Mouse (Mus musculus): ENCODE data around the gene Hook1.
"Not testable (repeated sequence)": the region's sequence is repeated elsewhere in the genome, so short reads cannot be mapped to it uniquely, and the experiment has no call there.

Gene Hook1

DNA sequence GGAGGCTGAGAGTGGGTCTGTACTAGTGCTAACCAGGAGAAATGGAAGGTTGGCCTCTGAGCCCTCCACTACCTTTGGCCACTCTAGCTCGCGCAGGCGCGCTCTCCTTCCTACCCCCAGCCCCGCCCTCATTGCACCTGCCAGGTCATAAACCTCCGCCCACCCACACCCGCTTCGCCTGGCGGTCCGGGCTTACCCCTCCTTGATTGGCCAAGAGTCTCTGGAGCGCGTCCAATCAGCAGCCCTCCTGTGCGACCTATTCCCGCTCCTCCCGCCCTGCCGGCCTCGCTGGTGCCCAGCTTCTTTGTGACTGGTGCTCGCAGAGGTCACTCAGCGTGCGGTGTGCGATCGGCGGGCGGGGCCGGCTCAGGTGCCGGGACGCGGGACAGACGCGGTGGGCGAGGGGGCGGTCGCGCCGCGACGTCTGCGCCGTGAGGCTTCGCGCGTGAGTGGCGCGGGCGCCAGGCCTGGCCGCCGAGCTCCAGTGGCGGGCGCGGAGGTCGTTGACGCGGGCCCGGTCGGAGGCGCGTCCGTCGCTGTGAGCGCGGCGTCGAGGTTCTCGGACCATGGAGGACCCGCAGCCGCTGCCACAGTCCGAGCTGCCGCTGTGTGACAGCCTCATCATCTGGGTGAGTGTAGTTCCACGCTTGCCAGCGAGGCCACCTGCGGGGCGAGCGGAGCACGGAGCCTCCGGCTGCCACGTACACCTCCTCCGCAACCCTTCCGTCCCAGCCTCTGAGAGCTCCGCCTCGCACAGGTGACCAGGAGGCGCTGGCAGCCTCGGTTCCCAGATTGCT lies at the start of gene Hook1:
TSS of gene Hook1 (plus strand) at position 313 of the 797 bp plus-strand sequence.
- DNase-seq (ENCODE audit: low spot score) = peak; percentile 96

- no peak for DNase-seq (ENCODE audit: low spot score)
Measured at GRCm38 (mm10) chr4:95917703-95918102, 49.3 kb upstream of the Hook1 start.

DNA sequence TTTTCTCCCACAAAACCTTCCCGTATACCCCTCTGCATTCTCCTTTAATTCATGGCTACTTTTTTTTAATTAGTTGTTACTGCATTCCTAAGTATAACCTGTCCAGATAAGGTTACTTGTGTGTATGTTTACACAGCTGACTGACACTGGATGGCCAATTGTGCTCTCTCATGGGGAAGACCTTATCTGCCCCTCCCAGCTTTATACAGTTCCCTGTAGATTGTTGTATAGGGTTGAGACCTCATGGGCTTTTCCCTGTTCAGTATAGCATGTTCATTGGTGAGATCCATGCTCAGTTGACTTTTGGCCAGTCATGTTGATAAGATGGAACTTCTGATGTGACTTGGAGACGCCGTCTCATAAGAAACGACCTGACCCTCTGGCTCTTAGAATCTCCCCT lies 46.6 kb upstream of the Hook1 start:
- no peak for DNase-seq (ENCODE audit: low spot score)

DNA sequence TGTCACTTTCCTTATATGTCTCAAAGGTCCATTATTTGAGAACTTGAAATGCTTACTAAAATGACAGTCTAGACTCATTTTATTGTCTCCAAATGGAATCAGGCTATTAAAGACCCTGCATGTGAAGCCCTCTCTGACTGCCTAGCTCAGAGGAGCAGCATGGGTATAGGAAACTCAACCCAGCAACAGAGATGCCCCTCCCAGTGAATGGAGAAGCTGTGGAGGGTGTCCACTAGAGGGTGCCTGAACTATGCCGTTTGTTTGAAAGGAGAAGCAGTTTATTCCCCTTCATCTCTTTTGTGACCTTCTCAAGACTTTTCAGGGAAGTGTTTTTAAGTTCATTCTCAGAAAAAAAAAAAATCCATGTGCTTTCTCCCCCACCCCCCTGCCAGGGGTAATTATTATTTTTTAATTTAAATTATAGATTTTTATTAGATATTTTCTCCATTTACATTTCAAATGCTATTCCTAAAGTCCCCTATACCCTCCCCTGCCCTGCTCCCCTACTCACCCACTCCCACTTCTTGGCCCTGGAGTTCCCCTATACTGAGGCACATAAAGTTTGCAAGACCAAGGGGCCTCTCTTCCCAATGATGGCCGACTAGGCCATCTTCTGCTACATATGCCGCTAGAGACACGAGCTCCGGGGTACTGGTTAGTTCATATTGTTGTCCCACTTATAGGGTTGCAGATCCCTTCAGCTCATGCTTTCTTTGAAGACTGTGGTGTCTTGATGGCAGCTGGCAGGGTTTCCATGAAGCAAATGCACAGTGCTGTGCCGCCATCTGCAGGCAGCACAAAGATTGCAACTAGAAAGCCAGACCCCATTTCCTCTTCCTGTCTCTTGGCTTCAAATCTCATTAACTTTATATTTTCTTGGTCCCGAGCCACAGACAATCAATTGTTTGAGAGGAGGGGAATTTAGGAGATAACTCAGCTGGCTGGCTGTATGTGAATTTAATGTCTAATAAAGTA lies 42.5 kb upstream of the Hook1 start:
- peak; percentile 89 for DNase-seq (ENCODE audit: low spot score)

DNA sequence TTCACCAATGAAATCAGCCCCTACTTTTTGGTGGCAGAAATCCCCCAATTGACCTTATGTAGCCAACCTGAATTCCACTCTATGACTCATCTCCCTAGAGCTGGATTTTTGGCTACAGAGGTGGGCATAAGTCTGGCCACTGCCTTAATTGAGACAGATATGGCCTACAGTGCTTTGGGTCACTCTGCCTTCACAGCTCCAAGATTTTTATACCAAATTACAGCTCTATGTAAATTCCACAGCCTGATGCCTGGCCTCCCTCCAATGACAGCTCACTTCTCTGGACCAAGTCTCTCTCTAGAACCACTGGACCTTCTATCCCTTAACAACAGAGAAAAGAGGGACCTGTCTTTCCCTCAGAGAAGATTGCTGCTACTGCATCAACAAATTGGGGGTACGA lies 38.2 kb upstream of the Hook1 start:
- no peak for DNase-seq (ENCODE audit: low spot score)

- DNase-seq (ENCODE audit: low spot score) = no peak
Measured at GRCm38 (mm10) chr4:95929936-95930335, 37.1 kb upstream of the Hook1 start.

DNA sequence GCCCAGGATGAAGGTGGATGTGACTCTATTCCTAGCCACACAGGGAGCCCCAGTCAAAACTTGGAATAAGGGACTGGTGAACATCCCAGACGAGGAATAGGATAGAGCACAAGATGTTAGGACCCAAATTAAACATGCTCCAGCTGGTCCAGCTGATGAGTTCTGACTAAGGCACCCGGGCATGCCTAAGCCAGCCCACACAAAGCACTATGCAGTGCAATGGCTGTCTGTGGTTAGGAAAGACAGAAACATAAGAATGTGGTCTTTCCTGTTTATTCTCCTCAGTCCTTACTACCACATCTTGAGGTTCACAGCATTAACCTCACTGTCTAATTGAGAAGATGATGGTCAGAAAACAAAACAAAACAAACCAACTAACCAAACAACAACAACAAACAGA lies 35.7 kb upstream of the Hook1 start:
- DNase-seq (ENCODE audit: low spot score) = no peak

DNA sequence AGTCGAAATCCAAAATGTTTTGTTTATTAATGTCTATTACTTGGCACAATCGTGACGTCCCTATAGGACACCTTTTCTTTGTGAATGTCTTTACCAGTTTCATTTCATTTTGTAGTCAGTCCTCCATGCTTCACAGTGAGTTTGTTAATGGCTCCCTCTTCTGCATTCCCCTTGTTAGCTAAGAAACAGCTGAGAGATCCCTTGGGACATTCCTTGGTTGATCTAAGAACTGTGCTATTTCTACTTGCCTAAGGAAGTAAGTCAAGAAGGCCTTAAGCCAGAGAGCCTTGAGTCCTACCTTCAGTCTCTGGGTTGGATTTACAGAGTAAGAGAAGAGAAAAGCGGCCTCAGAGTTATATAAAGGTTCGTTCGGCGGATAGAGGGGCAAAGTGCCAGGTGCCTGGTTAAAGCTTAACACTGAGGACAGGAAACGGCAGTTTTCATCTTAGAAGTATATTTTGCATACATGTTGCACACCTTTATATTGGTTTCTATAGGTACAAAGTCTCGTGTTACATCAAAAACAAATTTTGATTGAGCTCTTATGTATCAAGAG lies 33.2 kb upstream of the Hook1 start:
- no peak for DNase-seq (ENCODE audit: low spot score)

- no peak for DNase-seq (ENCODE audit: low spot score)
Measured at GRCm38 (mm10) chr4:95934384-95935035, 32.5 kb upstream of the Hook1 start.

GRCm38 (mm10) chr4:95938701-95939100 lies 28.3 kb upstream of the Hook1 start:
- no peak for DNase-seq (ENCODE audit: low spot score)

DNA sequence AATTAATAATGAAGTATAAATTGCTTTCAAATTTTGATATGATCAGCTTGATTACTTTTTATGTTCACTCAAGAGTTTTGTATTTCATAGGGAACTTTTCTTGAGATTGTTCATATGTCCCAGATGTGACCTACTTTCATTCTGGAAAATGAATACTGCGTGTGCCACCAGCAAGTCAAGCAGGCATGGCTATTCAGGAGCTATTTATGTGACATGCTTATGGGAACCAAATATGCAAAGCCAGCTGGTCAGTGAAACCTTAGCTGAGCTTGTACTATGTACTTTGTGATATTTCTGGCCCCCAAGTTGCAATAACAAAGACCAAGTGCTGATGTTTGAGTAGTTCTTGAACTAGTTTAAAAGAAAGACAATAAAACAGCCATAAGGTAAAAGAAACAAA lies 19.1 kb upstream of the Hook1 start:
- no peak for DNase-seq (ENCODE audit: low spot score)

DNA sequence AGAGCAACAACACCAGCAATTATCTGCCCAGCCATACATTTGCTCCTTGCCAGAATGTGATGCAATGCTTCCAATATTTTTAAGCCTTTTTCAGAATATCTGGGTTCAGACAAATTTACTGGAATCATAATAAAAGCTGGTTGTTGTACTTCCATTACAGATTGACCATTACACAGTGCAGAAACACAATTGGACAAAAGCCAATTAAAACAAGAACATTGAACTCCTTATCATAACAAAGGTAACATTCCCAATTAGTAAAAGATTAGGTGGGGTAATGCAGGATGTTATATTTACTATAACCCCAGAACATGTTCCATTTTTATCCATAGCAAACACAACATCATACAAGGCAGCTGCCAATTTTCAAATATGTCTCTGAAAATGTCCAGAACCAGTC lies 13.7 kb upstream of the Hook1 start:
- no peak for DNase-seq (ENCODE audit: low spot score)

- not testable (repeated sequence) for DNase-seq (ENCODE audit: low spot score)
Measured at GRCm38 (mm10) chr4:95982221-95982620, 15.2 kb downstream of the Hook1 start.

GRCm38 (mm10) chr4:96016875-96017274 lies 49.8 kb downstream of the Hook1 start:
- no peak for DNase-seq (ENCODE audit: low spot score)

GRCm38 (mm10) chr4:96022803-96023202 lies 55.8 kb downstream of the Hook1 start:
- peak; percentile 44 for DNase-seq (ENCODE audit: low spot score)

DNA sequence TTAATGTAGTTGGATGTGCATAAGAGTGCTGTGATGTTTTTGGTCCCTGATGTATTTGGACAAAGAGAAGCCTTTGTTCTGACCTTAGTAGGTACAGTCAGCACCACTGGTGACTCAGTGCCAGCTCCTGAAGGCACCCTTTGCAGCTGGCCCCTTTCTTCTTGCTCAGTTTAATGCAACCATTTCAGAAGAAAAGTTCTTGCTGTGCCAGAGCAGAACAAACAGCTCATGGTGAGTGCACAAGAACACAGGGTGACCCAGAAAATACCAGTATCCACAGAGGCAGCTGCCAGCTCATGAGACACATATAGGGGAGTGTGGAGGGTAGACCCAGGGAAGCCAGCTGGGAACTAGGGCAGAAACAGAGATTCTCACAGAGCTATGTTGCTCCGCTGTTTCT lies 61.4 kb downstream of the Hook1 start:
- DNase-seq (ENCODE audit: low spot score) = no peak

DNA sequence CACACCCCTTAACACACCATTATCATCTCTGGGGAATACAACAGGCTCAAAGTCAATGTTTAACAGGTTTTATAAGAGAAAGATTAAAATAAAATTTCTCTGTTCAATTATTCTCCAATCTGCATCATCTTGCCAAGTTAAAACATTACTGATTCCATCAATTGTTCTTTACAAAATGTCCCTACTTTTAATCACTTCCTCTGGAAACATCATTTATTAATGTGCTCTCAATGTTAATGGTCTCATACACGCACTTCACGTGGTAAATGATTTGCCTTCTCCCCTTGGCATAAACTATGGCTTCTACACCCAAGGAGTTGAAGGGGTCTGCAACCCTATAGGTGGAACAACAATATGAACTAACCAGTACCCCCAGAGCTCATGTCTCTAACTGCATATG lies 93.1 kb downstream of the Hook1 start:
- no peak for DNase-seq (ENCODE audit: low spot score)

DNA sequence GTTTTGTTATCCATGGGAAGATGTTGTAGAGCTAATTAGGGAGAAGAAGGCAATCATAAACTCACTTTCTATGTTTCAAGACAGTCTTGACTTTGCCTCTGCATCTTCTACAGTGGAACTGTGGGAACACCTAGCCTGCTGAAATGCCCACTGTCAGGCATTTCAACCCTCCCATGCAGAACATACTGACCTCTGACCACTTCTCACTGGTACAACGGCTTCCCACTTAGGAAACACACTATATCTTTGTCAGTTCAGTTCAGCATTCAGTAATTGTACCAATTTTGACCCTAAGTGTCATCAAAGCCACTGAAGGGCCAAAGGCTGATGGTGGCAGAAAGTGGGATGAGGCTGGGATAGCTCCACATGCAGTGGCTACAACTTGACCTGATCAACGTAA lies 95.0 kb downstream of the Hook1 start:
- no peak for DNase-seq (ENCODE audit: low spot score)

All from embryo, embryonic 10 days (tissue).